Mouse (Mus musculus) gastrocnemius, postnatal 14 days (tissue): Measurements from ENCODE around the gene Ttll8. TPM values are rescaled to one million over a fixed set of nuclear protein-coding genes. Genes with fewer than 3 reads are reported as not detected.

Source experiments
- DNase-seq: peaks from one replicate; pipeline ENCODE4 v3.0.0; 2021; ENCODE audit warnings: mixed read lengths
- intact Hi-C: fragments of 180-260 bp; cut with DNase I; formaldehyde crosslinking; loops from one replicate; pipeline ENCODE4 v1.15.1; 2025; ENCODE audit warnings: low total_unique reads
- total RNA-seq, 2 experiments: library from RNA; stranded (reverse); gene quantifications; 2 replicates each; pipeline ENCODE4 v1.2.3; 2021

The Ttll8 gene
- total RNA-seq, 2 experiments from 2014 or later = not detected

DNA sequence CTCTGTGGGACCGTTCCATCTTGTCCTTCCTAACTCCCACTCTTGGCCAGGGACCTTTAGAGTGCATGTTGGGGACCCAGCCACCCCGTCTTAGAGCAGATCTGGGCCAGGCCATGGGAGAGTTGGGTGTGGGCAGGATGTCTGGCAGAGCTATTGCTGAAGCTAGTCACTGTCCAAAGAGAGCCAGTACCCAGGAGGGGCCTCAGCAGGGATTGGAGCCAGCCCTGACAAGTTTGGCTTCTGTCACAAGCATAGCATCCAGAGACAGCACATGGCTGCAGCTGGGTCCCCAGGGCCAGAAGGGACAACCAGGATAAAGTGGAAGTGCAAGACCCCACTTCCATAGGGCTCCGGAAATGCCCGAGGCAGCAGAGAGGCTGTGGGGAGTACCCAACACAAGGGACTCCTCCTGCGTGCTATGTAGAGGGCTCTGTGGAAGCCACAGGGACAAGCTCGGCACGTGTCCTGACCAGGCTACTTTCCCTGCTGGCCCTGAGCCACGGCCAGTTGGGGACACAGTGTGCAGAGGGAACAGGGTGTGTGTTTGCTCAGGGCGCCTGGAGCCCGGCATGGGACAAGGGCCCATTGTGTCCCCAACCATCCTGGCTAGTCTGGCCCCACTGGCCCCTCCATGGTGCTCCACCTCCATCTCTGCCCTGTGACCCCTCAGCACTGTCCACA is 103.9 kb downstream of the Ttll8 start:
- intact Hi-C loops = no loop called here
- peak; percentile 84 for DNase-seq

GRCm38 (mm10) chr15:88849621-88850020 is 104.6 kb downstream of the Ttll8 start:
- DNase-seq = no peak
- intact Hi-C loops = no loop called here

GRCm38 (mm10) chr15:88848661-88849060 is 105.6 kb downstream of the Ttll8 start:
- DNase-seq = no peak
- intact Hi-C loops = no loop called here

GRCm38 (mm10) chr15:88844966-88845365 is 109.3 kb downstream of the Ttll8 start:
- intact Hi-C loops = no loop called here
- no peak for DNase-seq

DNA sequence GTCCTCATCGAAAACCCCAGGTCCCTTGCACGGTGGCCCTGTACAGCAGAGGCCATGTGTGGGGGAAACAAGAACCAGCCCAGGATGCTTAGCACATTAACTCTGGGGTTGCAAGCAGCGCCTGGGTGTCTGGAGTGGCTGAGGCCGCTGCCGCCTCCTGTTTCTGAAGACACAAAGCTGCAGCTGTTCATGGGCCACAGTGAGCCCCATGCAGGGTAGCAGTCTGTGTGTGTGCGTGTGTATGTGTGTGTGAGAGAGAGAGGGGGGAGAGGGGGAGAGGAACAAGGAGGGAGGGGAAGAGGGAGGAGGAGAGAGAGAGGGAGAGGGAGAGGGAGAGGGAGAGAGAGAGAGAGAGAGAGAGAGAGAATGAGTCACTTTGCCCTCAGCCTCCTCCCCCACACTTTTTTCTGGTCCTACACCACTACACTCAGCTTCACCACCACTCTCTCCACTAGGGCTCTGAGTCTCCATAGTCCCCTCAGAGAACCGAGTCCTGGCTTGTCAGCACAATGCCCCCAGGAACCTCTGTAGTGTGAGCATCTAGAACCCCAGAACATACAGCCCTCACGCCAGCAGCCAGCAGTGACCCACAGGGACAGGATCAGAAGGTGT is 110.6 kb downstream of the Ttll8 start:
- intact Hi-C loops = no loop called here
- no peak for DNase-seq

- no peak for DNase-seq
- intact Hi-C loops = no loop called here
These were observed 111.9 kb downstream of the Ttll8 start for GRCm38 (mm10) chr15:88842300-88842673.

DNA sequence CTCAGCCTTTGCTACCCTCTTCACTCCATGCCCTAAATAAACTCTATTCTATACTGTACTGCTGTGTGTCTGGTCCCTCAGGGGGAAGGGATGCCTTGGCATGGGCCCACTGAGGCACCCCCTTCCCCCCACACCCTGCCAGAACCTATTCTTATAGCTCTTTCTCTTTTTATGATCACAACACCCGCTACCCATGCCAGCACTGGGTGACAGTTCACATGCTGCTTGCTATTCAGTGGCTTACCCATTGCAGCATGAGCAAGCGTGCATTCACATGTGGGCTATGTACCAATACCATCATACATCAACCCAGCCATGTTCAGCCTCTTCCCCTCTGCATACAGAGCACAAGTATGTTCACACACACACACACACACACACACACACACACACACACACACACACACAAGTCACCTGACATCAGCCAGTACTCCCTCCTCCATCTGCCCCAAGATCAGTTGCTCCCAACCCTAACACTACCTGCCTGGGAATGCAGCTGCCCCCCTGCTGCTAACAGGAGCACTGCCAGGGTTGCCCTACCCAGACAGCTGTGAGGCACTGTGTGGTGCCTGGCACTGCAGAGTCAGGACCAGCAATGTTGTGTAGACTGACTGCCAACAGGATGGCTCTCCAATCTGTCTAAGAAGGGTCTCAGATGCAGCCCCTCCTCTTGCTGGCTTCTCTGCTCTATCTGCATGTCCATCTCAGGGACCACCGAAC is 112.5 kb downstream of the Ttll8 start:
- intact Hi-C loops = no loop called here

DNA sequence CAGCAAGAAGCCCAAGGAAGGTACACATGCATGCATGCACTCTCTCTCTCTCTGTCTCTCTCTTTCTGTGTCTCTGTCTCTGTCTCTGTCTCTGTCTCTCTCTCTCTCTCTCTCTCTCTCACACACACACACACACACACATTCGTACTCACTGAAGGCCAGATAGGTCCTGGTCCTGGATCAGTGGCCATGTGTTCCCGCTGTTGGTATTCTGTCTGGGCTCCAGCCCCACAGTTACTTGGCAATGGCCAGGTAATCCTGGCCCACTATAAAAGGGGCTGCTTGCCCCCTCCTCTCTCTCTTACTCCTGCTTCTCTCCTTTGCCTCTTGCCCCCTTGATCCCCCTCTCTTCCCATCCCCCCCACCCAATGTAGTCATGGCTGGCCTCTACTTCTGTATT is 113.1 kb downstream of the Ttll8 start:
- no peak for DNase-seq
- intact Hi-C loops = no loop called here

More for the DNA sequence above, 112.5 kb downstream of the Ttll8 start:
- DNase-seq = no peak

Other genes with a start within 250 kb of the Ttll8 start
- 10 to 100 TPM; 21.3 to 22.6 TPM for gene Brd1, start 220.2 kb downstream of the Ttll8 start, total RNA-seq
- 1 to 10 TPM; 5.8 to 8.1 TPM for gene Zbed4, start 202.8 kb downstream of the Ttll8 start, total RNA-seq
- gene Alg12, start 135.1 kb downstream of the Ttll8 start, total RNA-seq = 1 to 10 TPM; 4.9 to 5.4 TPM
- 10 to 100 TPM in 1 of 2 experiments, 1 to 10 TPM in 1; 8.9 to 11.4 TPM for gene Creld2, start 134.8 kb downstream of the Ttll8 start, total RNA-seq
- gene Pim3, start 92.2 kb downstream of the Ttll8 start, total RNA-seq = 10 to 100 TPM; 13.4 to 26.0 TPM
- under 1 TPM; 0.10 to 0.11 TPM for gene Mlc1, start 24.6 kb upstream of the Ttll8 start, total RNA-seq
- not detected for gene Mov10l1, start 28.5 kb upstream of the Ttll8 start, total RNA-seq
- gene Panx2, start 105.3 kb upstream of the Ttll8 start, total RNA-seq = under 1 TPM in 1 of 2 experiments, not detected in 1; 0.27 TPM
- gene Trabd, start 120.7 kb upstream of the Ttll8 start, total RNA-seq = 10 to 100 TPM; 20.4 to 23.6 TPM
- gene Selenoo, start 134.7 kb upstream of the Ttll8 start, total RNA-seq = 10 to 100 TPM in 1 of 2 experiments, 1 to 10 TPM in 1; 9.8 to 10.1 TPM
- gene Tubgcp6, start 168.7 kb upstream of the Ttll8 start, total RNA-seq = 1 to 10 TPM; 7.2 to 7.3 TPM
- gene Hdac10, start 174.3 kb upstream of the Ttll8 start, total RNA-seq = 1 to 10 TPM; 5.6 to 6.2 TPM
- gene Mapk12, start 186.3 kb upstream of the Ttll8 start, total RNA-seq = 100 to 1,000 TPM in 1 of 2 experiments, 10 to 100 TPM in 1; 91.5 to 104 TPM
- 1 to 10 TPM; 1.7 TPM for gene Mapk11, start 195.2 kb upstream of the Ttll8 start, total RNA-seq
- 10 to 100 TPM; 20.9 to 23.8 TPM for gene Plxnb2, start 226.4 kb upstream of the Ttll8 start, total RNA-seq
- 1 to 10 TPM; 4.1 to 5.4 TPM for gene Dennd6b, start 242.1 kb upstream of the Ttll8 start, total RNA-seq